Mouse (Mus musculus): ENCODE results near the gene Tprn. TPM values are rescaled to one million over a fixed set of nuclear protein-coding genes. Genes with fewer than 3 reads are reported as not detected.

Gene Tprn
- polyA plus RNA-seq, 1 experiment: 91.0 TPM

GRCm38 (mm10) chr2:25318119-25318966 is 55.9 kb downstream of the Tprn start:
- H3K4me1 ChIP-seq (ENCODE audit: control insufficient read depth, insufficient read depth, low read length): peaks cover 17% of the 10 kb centered on the region
- peak; percentile 79 to 81 for DNase-seq
- WGBS: under 1% methylated on average over 31 of the region's 31 CpGs
- H3K4me3 ChIP-seq (replicated peaks; ENCODE audit: insufficient read depth, low read depth, low read length): peak overlapping the region; percentile 68
- TF ChIP-seq CTCF (IDR thresholded peaks at IDR 0.05; ENCODE audit: borderline replicate concordance, insufficient read depth, low read depth, low read length) (no peak), POLR2A (IDR thresholded peaks at IDR 0.05; ENCODE audit: borderline replicate concordance, insufficient read depth, low read length) (peak; percentile 50; the same call in 1 of the 2 replicates)
- H3K27me3 ChIP-seq (ENCODE audit: control insufficient read depth, insufficient read depth, low read length): no peaks in the 10 kb centered on the region
- peak overlapping the region; percentile 87 for H3K27ac ChIP-seq (ENCODE audit: insufficient read depth, low read length)

GRCm38 (mm10) chr2:25318971-25319773 is 56.8 kb downstream of the Tprn start, which contains the start of gene Grin1:
Gene Grin1 (minus strand): TSS chr2:25319187.
- Histone ChIP-seq H3K4me3 (replicated peaks; ENCODE audit: insufficient read depth, low read depth, low read length) (peak within 1 kb of the TSS; percentile 68), H3K4me1 (ENCODE audit: control insufficient read depth, insufficient read depth, low read length) (peaks cover 14% of the 10 kb centered on the region), H3K27ac (ENCODE audit: insufficient read depth, low read length) (peak within 1 kb of the TSS; percentile 87), H3K27me3 (ENCODE audit: control insufficient read depth, insufficient read depth, low read length) (no peaks in the 10 kb centered on the region)
- TF ChIP-seq CTCF (IDR thresholded peaks at IDR 0.05; ENCODE audit: borderline replicate concordance, insufficient read depth, low read depth, low read length): no peak
- TF ChIP-seq POLR2A (IDR thresholded peaks at IDR 0.05; ENCODE audit: borderline replicate concordance, insufficient read depth, low read length): peak; percentile 97
- DNase-seq: peak; percentile 89 to 92
- 9% methylated on average over 58 of the region's 58 CpGs for WGBS

Other genes starting within 250 kb of the Tprn start
- gene Nsmf, start 208.3 kb upstream of the Tprn start, polyA plus RNA-seq (2012; rRNA removed): 203 and 244 TPM in 2 replicates
- not detected in 2 replicates for gene Entpd8, start 182.3 kb upstream of the Tprn start, polyA plus RNA-seq (2012; rRNA removed)
- gene Noxa1, start 167.5 kb upstream of the Tprn start, polyA plus RNA-seq (2012; rRNA removed): not detected in 2 replicates
- gene Nrarp, start 81.9 kb upstream of the Tprn start, polyA plus RNA-seq (2012; rRNA removed): 7.7 and 9.4 TPM in 2 replicates
- 3.6 and 4.2 TPM in 2 replicates for gene Tor4a, start 65.7 kb upstream of the Tprn start, polyA plus RNA-seq (2012; rRNA removed)
- 69.4 and 84.5 TPM in 2 replicates for gene Nelfb, start 51.1 kb upstream of the Tprn start, polyA plus RNA-seq (2012; rRNA removed)
- not detected in 2 replicates for gene Stpg3, start 48.0 kb upstream of the Tprn start, polyA plus RNA-seq (2012; rRNA removed)
- gene Fam166a, start 43.9 kb upstream of the Tprn start, polyA plus RNA-seq (2012; rRNA removed): 0.10 and 0.11 TPM in 2 replicates
- gene Tubb4b, start 37.9 kb upstream of the Tprn start, polyA plus RNA-seq (2012; rRNA removed): 647 and 663 TPM in 2 replicates
- gene Slc34a3, start 28.3 kb upstream of the Tprn start, polyA plus RNA-seq (2012; rRNA removed): 0.73 and 0.92 TPM in 2 replicates
- gene Rnf224, start 25.8 kb upstream of the Tprn start, polyA plus RNA-seq (2012; rRNA removed): not detected in 2 replicates
- gene Rnf208, start 20.4 kb upstream of the Tprn start, polyA plus RNA-seq (2012; rRNA removed): 423 and 427 TPM in 2 replicates
- 0.76 and 0.80 TPM in 2 replicates for gene Cysrt1, start 20.2 kb upstream of the Tprn start, polyA plus RNA-seq (2012; rRNA removed)
- 12.5 and 14.1 TPM in 2 replicates for gene AL732309.1, start 15.8 kb upstream of the Tprn start, polyA plus RNA-seq (2012; rRNA removed)
- gene Tmem203, start 7.2 kb upstream of the Tprn start, polyA plus RNA-seq (2012; rRNA removed): 31.9 and 33.4 TPM in 2 replicates
- gene Ssna1, start 9.8 kb downstream of the Tprn start, polyA plus RNA-seq (2012; rRNA removed): 74.5 and 75.9 TPM in 2 replicates
- 103 TPM in 2 replicates for gene Anapc2, start 9.9 kb downstream of the Tprn start, polyA plus RNA-seq (2012; rRNA removed)
- not detected in 2 replicates for gene Tmem210, start 25.5 kb downstream of the Tprn start, polyA plus RNA-seq (2012; rRNA removed)
- 0.20 and 0.21 TPM in 2 replicates for gene Lrrc26, start 27.3 kb downstream of the Tprn start, polyA plus RNA-seq (2012; rRNA removed)
- 282 and 290 TPM in 2 replicates for gene Grin1, start 56.6 kb downstream of the Tprn start, polyA plus RNA-seq (2012; rRNA removed)
- 33.2 and 34.1 TPM in 2 replicates for gene Man1b1, start 69.7 kb downstream of the Tprn start, polyA plus RNA-seq (2012; rRNA removed)
- gene Dpp7, start 93.7 kb downstream of the Tprn start, polyA plus RNA-seq (2012; rRNA removed): 63.1 and 71.2 TPM in 2 replicates
- 19.0 and 22.1 TPM in 2 replicates for gene Uap1l1, start 103.1 kb downstream of the Tprn start, polyA plus RNA-seq (2012; rRNA removed)
- gene Sapcd2, start 109.7 kb downstream of the Tprn start, polyA plus RNA-seq (2012; rRNA removed): 4.4 and 4.7 TPM in 2 replicates
- gene Entpd2, start 133.3 kb downstream of the Tprn start, polyA plus RNA-seq (2012; rRNA removed): 12.3 and 12.5 TPM in 2 replicates
- 502 and 505 TPM in 2 replicates for gene Npdc1, start 136.7 kb downstream of the Tprn start, polyA plus RNA-seq (2012; rRNA removed)
- 0.51 and 0.71 TPM in 2 replicates for gene Fut7, start 160.6 kb downstream of the Tprn start, polyA plus RNA-seq (2012; rRNA removed)
- gene Abca2, start 166.1 kb downstream of the Tprn start, polyA plus RNA-seq (2012; rRNA removed): 285 and 294 TPM in 2 replicates
- 0.84 and 2.8 TPM in 2 replicates for gene Clic3, start 194.2 kb downstream of the Tprn start, polyA plus RNA-seq (2012; rRNA removed)
- gene Paxx, start 198.5 kb downstream of the Tprn start, polyA plus RNA-seq (2012; rRNA removed): 196 and 230 TPM in 2 replicates
- gene Ptgds, start 207.4 kb downstream of the Tprn start, polyA plus RNA-seq (2012; rRNA removed): 2,130 and 2,485 TPM in 2 replicates
- gene Lcn12, start 231.3 kb downstream of the Tprn start, polyA plus RNA-seq (2012; rRNA removed): not detected in 2 replicates
- 54.7 and 59.4 TPM in 2 replicates for gene Fbxw5, start 238.1 kb downstream of the Tprn start, polyA plus RNA-seq (2012; rRNA removed)
- gene C8g, start 239.1 kb downstream of the Tprn start, polyA plus RNA-seq (2012; rRNA removed): 3.6 and 4.2 TPM in 2 replicates

All from cerebellum, adult 2 months (tissue).